Mouse (Mus musculus) E14TG2a.4 (cell line): ENCODE measurements around the gene Nkiras1.

ENCODE experiments used
- CTCF ChIP-seq: conservative IDR thresholded peaks from 2 replicates; pipeline ENCODE4 v1.5.1; 2014; ENCODE audit warnings: low read length
- NANOG ChIP-seq: IDR thresholded peaks from 2 replicates; pipeline ENCODE4 v1.6.1; 2014; ENCODE audit warnings: borderline replicate concordance, low read length, mixed read lengths
- POU5F1 ChIP-seq: IDR thresholded peaks from 2 replicates; pipeline ENCODE4 v1.6.1; 2014; ENCODE audit warnings: low read length, borderline replicate concordance

GRCm38 (mm10) chr14:18287391-18287790, 16.5 kb downstream of the Nkiras1 start:
- TF ChIP-seq CTCF, result no peak
- no peak for TF ChIP-seq POU5F1
- TF ChIP-seq NANOG, result no peak
